Mouse (Mus musculus): ENCODE results near the gene Chd1. TPM values are rescaled to one million over a fixed set of nuclear protein-coding genes. Genes with fewer than 3 reads are reported as not detected.
A peak's percentile ranks its signal among the peaks of the same experiment; 100 is the strongest.

Chd1 gene
- total RNA-seq (2017), result 92.9 to 105 TPM (median 98.3 TPM) in 3 replicates

GRCm38 (mm10) chr17:15704475-15705300, at the start of gene Chd1:
Chd1 (plus strand) TSS chr17:15704967.
- ATAC-seq (replicated peaks; ENCODE audit: insufficient number of reproducible peaks, low FRiP score, low TSS enrichment, poor library complexity, severe bottlenecking), result peak; percentile 82

GRCm38 (mm10) chr17:15656881-15657607, 47.7 kb upstream of the Chd1 start:
- ATAC-seq (replicated peaks; ENCODE audit: insufficient number of reproducible peaks, low FRiP score, low TSS enrichment, poor library complexity, severe bottlenecking), result peak; percentile 78

GRCm38 (mm10) chr17:15672870-15673269, 31.9 kb upstream of the Chd1 start:
- ATAC-seq (replicated peaks; ENCODE audit: insufficient number of reproducible peaks, low FRiP score, low TSS enrichment, poor library complexity, severe bottlenecking), result no peak

DNA sequence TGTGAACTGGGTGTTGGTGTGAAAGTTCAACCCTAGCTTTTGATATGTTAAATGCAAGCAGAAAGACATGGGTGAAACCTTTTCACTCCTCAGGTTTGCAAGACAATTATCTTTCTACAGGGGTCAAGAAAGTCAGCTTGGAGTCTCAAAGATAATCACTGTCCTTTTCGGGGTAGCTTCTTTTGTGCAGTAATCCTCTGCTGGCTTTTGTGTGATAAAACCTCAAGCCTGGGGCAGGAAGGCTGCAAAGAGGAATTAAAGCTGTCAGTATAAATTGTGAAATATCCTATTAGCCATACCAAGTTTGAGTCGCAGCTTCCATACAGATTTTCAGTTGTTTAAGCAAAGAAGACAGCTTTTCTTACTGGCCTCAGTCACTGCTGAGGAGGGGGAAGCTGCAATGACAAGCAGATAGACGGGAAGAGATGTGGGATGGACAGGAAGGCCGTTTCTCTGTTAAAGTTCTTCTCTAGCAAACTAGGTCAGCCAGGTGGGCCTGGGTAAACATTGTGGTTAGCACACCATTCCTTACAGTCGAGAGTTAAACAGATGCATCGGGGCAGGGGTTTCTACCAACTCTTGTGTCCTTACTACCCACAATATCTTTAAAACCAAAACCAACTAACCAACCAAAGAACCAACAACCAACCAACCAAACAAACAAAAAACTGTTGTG, 26.7 kb upstream of the Chd1 start:
- no peak for ATAC-seq (replicated peaks; ENCODE audit: insufficient number of reproducible peaks, low FRiP score, low TSS enrichment, poor library complexity, severe bottlenecking)

GRCm38 (mm10) chr17:15679966-15680630, 24.7 kb upstream of the Chd1 start:
- ATAC-seq (replicated peaks; ENCODE audit: insufficient number of reproducible peaks, low FRiP score, low TSS enrichment, poor library complexity, severe bottlenecking), result no peak

- no peak for ATAC-seq (replicated peaks; ENCODE audit: insufficient number of reproducible peaks, low FRiP score, low TSS enrichment, poor library complexity, severe bottlenecking)
These were observed 24.1 kb upstream of the Chd1 start for GRCm38 (mm10) chr17:15680661-15681060.

GRCm38 (mm10) chr17:15686396-15686795, 18.4 kb upstream of the Chd1 start:
- no peak for ATAC-seq (replicated peaks; ENCODE audit: insufficient number of reproducible peaks, low FRiP score, low TSS enrichment, poor library complexity, severe bottlenecking)

DNA sequence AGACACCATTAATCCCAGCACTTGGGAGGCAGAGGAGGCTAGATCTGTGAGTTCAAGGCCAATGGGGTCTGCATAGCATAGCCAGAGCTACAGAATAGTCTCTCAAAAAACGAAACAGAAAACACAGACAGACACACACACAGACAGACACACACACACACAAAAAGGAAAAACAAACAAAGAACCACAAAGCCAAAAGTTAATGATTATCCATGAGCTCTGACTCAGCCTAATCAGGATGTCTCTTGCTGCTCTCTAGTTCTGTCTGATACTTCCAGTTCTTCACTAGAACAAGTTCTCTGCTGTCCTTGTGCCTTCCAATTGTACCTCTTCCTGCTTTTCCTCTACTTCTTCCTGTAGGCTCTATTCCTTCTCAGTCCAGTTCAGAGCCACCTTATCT, 14.5 kb upstream of the Chd1 start:
- ATAC-seq (replicated peaks; ENCODE audit: insufficient number of reproducible peaks, low FRiP score, low TSS enrichment, poor library complexity, severe bottlenecking), result no peak

DNA sequence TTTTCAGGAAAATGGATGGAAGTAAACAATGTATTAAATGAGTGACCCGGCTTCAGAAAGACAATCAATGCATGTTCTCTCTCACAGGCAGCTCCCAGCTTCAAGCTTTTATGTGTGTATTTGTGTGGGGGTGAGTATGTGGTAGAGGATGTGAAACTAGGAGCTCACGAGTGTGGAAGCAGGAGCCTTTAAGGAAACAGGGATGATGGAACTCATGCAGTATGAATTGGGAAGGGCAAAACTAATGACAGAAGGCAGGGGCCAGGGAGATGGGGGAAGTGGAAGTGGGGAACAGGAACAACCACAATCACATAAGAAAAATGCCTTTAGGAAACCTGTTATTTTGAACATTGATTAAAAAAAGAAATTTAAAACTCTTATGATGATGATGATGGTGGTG, 9.2 kb upstream of the Chd1 start:
- peak; percentile 52; the same call in 1 of the 2 replicates for ATAC-seq (replicated peaks; ENCODE audit: insufficient number of reproducible peaks, low FRiP score, low TSS enrichment, poor library complexity, severe bottlenecking)

GRCm38 (mm10) chr17:15698956-15699355, 5.8 kb upstream of the Chd1 start:
- no peak for ATAC-seq (replicated peaks; ENCODE audit: insufficient number of reproducible peaks, low FRiP score, low TSS enrichment, poor library complexity, severe bottlenecking)

- ATAC-seq (replicated peaks; ENCODE audit: insufficient number of reproducible peaks, low FRiP score, low TSS enrichment, poor library complexity, severe bottlenecking), result no peak
These were observed 3.3 kb upstream of the Chd1 start for GRCm38 (mm10) chr17:15701505-15701904.

GRCm38 (mm10) chr17:15704158-15704474, 651 bp upstream of the Chd1 start:
- no peak for ATAC-seq (replicated peaks; ENCODE audit: insufficient number of reproducible peaks, low FRiP score, low TSS enrichment, poor library complexity, severe bottlenecking)

DNA sequence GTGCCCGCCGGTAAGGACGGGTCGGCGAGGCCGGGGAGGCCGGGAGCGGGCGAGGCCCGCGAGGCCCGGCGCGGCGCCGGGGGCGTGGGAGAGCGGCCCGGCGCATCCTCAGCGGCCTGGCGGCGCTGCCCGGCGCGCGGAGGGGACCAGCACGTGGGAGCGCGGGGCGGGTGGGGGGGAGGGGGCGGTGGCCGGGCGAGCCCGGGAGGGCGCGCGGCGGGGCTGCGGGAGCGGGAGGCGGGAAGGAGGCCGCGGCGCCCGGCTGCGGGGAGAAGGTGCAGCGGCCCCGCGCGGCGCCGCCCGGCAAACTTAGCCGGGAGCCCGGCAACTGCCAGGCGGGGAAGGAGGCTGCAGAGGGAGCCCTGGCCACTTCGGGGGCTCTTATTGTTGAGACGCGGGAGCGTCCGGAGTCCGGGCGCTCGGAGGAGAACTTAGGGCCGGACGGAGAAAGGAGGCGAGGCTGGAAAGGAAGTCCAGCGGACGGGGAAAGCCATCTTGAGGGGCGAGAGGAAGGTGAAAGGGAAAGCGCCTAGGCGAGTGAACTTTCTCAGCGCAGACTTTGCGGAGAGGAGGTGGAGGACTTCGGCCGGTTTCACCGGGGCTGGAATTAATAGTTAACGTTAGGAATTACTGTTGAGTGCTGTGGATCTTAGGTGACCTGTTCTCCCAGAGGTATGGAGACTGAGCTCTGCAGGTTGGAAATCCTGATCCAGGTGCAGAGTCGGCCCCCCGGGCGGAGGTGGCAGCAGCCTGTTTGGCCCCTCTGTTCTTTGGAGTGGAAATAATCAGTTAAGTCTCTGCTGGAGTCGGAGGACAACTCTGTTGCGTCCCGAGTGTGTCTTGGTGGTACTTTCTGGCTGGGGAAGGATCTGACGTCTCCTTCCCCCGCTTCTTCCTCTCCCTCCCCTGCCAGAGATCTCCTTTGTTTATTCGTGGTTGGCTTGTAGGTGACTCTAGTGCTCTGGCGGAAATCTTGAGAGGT, 827 bp downstream of the Chd1 start:
- ATAC-seq (replicated peaks; ENCODE audit: insufficient number of reproducible peaks, low FRiP score, low TSS enrichment, poor library complexity, severe bottlenecking), result peak; percentile 50; the same call in 1 of the 2 replicates

GRCm38 (mm10) chr17:15714507-15714906, 9.7 kb downstream of the Chd1 start:
- ATAC-seq (replicated peaks; ENCODE audit: insufficient number of reproducible peaks, low FRiP score, low TSS enrichment, poor library complexity, severe bottlenecking), result 0 out of 2 replicates have a peak, but pooled peaks have one; percentile 25

GRCm38 (mm10) chr17:15715013-15715902, 10.5 kb downstream of the Chd1 start:
- peak; percentile 67; the same call in 1 of the 2 replicates for ATAC-seq (replicated peaks; ENCODE audit: insufficient number of reproducible peaks, low FRiP score, low TSS enrichment, poor library complexity, severe bottlenecking)

GRCm38 (mm10) chr17:15715940-15716339, 11.2 kb downstream of the Chd1 start:
- no peak for ATAC-seq (replicated peaks; ENCODE audit: insufficient number of reproducible peaks, low FRiP score, low TSS enrichment, poor library complexity, severe bottlenecking)

DNA sequence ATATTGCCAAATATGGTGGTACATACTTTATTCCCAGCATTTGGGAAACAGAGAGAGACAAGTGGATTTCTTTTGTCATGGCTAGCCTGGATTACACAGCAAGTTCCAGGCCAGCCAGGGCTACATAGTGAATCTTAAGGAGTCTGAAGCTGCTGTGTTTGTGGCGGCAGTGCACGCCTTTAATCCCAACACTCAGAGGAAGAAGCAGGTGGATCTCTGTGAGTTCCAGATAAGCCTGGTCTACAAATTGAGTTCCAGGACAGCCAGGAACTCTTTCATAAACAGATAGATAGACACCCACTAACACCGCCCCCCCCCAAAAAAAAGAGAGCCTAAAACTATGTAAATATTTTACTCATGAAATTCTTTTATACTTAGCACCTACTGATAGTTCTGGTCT, 16.1 kb downstream of the Chd1 start:
- ATAC-seq (replicated peaks; ENCODE audit: insufficient number of reproducible peaks, low FRiP score, low TSS enrichment, poor library complexity, severe bottlenecking), result no peak

All from monocyte, adult 5-6 weeks (primary cell).